Mouse (Mus musculus) stomach, postnatal 0 days (tissue): ENCODE data around the gene Vax1.

ENCODE experiments used
- CTCF ChIP-seq: IDR thresholded peaks from 2 replicates; pipeline ENCODE4 v1.5.1; 2016; ENCODE audit warnings: antibody characterized with exemption, low read depth, mild to moderate bottlenecking, moderate library complexity
- EP300 ChIP-seq: optimal IDR thresholded peaks from 2 replicates; pipeline ENCODE3; 2016; ENCODE audit warnings: antibody characterized with exemption

DNA sequence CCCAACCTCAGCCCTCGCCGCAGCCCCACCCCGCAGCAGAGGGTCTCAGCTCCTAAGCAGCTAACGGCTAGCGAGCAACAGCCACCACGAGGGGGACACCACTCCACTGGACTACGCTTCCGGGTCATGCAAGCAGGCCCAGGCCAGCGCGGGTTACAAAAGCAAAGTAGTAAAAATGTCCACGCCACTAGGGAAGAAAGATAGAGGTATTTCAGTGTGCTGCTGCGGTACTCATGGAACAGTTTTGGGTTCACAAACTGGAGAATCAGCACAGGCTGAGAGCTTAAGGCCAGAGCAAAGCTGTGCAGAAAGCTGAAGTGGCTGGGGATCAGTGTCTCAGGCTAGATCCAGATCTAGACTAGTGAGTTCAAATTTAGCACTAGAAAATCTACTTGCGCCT is 3.0 kb downstream of the Vax1 start:
- TF ChIP-seq CTCF (0 out of 2 replicates have a peak, but pooled peaks have one; percentile 6), EP300 (no peak)
